Mouse (Mus musculus) liver, embryonic 14.5 days (tissue): Measurements from ENCODE around the gene Pdxdc1.

ENCODE experiments used
- CTCF ChIP-seq: IDR thresholded peaks from 2 replicates; pipeline ENCODE4 v1.5.1; 2016; ENCODE audit warnings: antibody characterized with exemption, low read depth, control low read depth
- EP300 ChIP-seq: IDR thresholded peaks from 2 replicates; pipeline ENCODE4 v1.6.1; 2016; ENCODE audit warnings: antibody characterized with exemption, low read depth

- no peak for TF ChIP-seq EP300
- TF ChIP-seq CTCF = no peak
Observed at GRCm38 (mm10) chr16:13826511-13826910, 76.4 kb downstream of the Pdxdc1 start.
